Mouse (Mus musculus) megakaryocyte, embryonic 14.5 days (primary cell): ENCODE measurements around the gene Fam83f.

Experiments used
- FLI1 ChIP-seq: IDR thresholded peaks from 2 replicates; pipeline ENCODE4 v1.6.1; 2012; ENCODE audit warnings: low read length, inconsistent platforms, mixed read lengths
- GATA1 ChIP-seq: IDR thresholded peaks from 3 replicates; pipeline ENCODE4 v1.6.1; 2012; ENCODE audit warnings: mixed read lengths, low read length, inconsistent platforms, borderline replicate concordance

DNA sequence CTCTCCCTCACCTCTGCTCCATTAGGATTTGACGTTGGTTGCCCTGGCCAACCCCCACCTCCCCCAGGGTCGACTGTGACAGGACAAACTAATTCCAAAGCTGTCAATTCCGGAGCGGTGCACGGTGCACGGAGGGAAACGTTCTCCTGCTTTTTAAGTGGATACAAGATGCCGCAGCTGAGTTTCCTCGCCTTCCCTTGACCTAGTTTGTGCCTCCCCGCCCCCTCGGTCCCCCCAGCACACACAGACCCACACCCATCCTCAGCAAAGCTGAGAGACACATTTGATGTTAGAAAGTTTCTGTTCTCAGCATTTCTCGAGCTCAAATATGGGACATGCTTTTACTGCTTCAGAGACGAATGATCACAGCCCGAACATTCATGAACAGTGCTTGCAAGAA is 40.9 kb upstream of the Fam83f start:
- TF ChIP-seq GATA1 (no peak), FLI1 (no peak)
